Mouse (Mus musculus) kidney, adult 2 months (tissue): ENCODE measurements at regions not wholly inside any gene's neighbourhood (a gene's known extent, or its start where the extent isn't known, plus 50 kb on each side); places are given as distances from the start of the nearest gene placed in this dataset.

Source experiments
- CTCF ChIP-seq: fragments of 200-500 bp; conservative IDR thresholded peaks from 2 replicates; pipeline ENCODE4 v1.5.1; 2011; ENCODE audit warnings: low read depth, mild to moderate bottlenecking, control low read depth, low read length, moderate library complexity, mixed read lengths; ENCODE audit not compliant: insufficient read depth, insufficient read length
- POLR2A ChIP-seq: fragments of 200-500 bp; IDR thresholded peaks from one replicate; pipeline ENCODE4 v1.6.1; 2011; ENCODE audit warnings: low read depth, low read length, control low read depth

DNA sequence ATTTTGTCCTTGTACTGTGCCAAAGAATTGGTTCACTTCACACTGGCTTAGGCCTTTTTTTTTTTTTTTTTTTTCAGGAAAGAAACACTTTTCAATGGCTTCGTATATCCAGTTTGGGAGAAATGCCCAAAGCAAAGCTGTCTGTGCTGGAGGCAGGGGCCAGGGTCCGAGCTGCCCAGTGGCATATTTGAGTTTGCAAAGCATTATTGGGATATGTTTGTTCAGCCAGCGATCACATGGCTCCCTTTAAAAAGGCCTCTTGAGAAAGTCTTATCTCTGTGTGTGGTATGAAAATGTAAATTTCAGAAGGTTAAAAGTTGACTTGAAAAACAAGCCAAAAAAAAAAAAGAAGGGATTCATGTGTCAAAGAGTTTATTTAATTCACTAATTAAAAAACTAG is 130.1 kb downstream of the 1500009L16Rik start:
- TF ChIP-seq CTCF (no peak), POLR2A (no peak)
